Mouse (Mus musculus) liver, embryonic 12.5 days (tissue): ENCODE measurements around the gene Poc1a. TPM values are rescaled to one million over a fixed set of nuclear protein-coding genes. Genes with fewer than 3 reads are reported as not detected.

Source experiments
- ATAC-seq: fragments of 200-750 bp; cut with Nextera tagmentation; 2 replicates; pipeline ENCODE4 v1.8.0; 2017; ENCODE audit warnings: moderate number of reproducible peaks, mild to moderate bottlenecking, moderate library complexity
- H3K27ac ChIP-seq: fragments of 300-500 bp; sonication (generic); 2 replicates; pipeline ENCODE4 v1.5.1; 2016; ENCODE audit warnings: mild to moderate bottlenecking
- H3K27me3 ChIP-seq: fragments of 300-500 bp; sonication (generic); replicated peaks from 2 replicates; pipeline ENCODE4 v1.6.1; 2016; ENCODE audit warnings: mild to moderate bottlenecking, moderate library complexity
- H3K36me3 ChIP-seq: fragments of 300-500 bp; sonication (generic); 2 replicates; pipeline ENCODE4 v1.6.1; 2016; ENCODE audit warnings: mild to moderate bottlenecking, moderate library complexity
- H3K4me1 ChIP-seq: fragments of 300-500 bp; sonication (generic); 2 replicates; pipeline ENCODE4 v1.6.1; 2016
- H3K4me2 ChIP-seq: fragments of 300-500 bp; sonication (generic); 2 replicates; pipeline ENCODE4 v1.6.1; 2016; ENCODE audit warnings: mild to moderate bottlenecking, moderate library complexity
- H3K4me3 ChIP-seq: fragments of 300-500 bp; sonication (generic); 2 replicates; pipeline ENCODE4 v1.5.1; 2016; ENCODE audit warnings: mild to moderate bottlenecking, moderate library complexity
- H3K9ac ChIP-seq: fragments of 300-500 bp; sonication (generic); 2 replicates; pipeline ENCODE4 v1.6.1; 2016; ENCODE audit warnings: mild to moderate bottlenecking, moderate library complexity
- H3K9me3 ChIP-seq: fragments of 300-500 bp; sonication (generic); replicated peaks from 2 replicates; pipeline ENCODE4 v1.6.1; 2016; ENCODE audit warnings: mild to moderate bottlenecking, moderate library complexity
- WGBS: fragments of 180-500 bp; shearing (Covaris S2); methylation state at CpG from one replicate; pipeline ENCODE4 v1.1.7; 2016; ENCODE audit not compliant: insufficient replicate concordance; 5-methylcytosine and 5-hydroxymethylcytosine counted together
- polyA plus RNA-seq: library from polyadenylated mRNA; unstranded; fragments of >200 nt; fragmentation: Nextera tagmentation; extraction: Ambion mirVana; gene quantifications from 2 replicates; pipeline ENCODE4 v1.2.1, GENCODE M21; 2016

Gene Poc1a
- polyA plus RNA-seq, 1 experiment from 2014 or later: 29.0 TPM

DNA sequence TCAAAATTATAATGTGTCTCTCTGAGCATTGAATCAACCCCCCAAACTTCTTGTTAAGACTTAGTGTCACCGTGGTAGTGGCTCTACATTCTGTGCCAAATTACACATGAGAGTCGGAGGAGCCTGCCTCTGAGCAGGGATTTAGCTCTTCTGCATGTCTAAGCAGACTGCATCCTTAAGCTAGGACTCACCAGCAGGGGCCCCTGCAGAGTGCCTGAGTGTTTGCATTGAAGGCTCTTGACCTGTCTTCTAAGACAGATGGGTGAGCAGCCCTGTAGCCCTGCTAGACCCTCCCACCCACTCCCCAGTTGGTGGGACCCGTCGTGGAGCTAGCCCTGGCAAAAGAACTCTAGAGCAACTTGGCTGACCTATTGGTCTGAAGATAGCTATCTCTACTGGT lies 6.3 kb downstream of the Poc1a start:
- no peaks in the 10 kb centered on the region for H3K27me3 ChIP-seq
- no peak overlapping the region for H3K9ac ChIP-seq
- no peak overlapping the region for H3K4me2 ChIP-seq
- H3K4me1 ChIP-seq: peaks cover 7% of the 10 kb centered on the region
- H3K36me3 ChIP-seq: peaks cover 82% of the 10 kb centered on the region
- 69% methylated on average over 4 of the region's 4 CpGs for WGBS
- no peak overlapping the region for H3K27ac ChIP-seq
- no peak for ATAC-seq
- H3K4me3 ChIP-seq: no peak overlapping the region
- no peaks in the 10 kb centered on the region for H3K9me3 ChIP-seq

DNA sequence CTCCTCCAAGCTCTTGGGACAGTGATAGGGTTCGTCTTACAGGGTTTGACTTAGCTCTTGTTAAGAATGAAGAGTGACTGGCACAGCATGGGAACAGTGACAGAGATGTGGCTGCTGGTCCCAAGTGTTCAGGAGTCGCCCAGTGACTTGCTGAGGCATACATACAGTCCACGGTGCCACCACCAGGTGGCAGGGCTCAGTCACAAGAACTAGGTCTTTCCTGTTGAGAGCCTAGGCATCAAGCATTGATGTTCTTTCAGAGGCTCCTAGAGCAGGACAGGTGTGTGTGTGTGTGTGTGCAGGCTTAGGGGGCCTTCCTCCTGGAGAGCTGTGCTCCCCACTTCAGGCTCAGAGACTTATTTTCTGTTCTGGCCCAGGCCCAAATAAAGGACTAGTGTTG lies 8.0 kb downstream of the Poc1a start:
- ATAC-seq: 0 out of 2 replicates have a peak, but pooled peaks have one; percentile 36
- no peak overlapping the region for H3K4me2 ChIP-seq

DNA sequence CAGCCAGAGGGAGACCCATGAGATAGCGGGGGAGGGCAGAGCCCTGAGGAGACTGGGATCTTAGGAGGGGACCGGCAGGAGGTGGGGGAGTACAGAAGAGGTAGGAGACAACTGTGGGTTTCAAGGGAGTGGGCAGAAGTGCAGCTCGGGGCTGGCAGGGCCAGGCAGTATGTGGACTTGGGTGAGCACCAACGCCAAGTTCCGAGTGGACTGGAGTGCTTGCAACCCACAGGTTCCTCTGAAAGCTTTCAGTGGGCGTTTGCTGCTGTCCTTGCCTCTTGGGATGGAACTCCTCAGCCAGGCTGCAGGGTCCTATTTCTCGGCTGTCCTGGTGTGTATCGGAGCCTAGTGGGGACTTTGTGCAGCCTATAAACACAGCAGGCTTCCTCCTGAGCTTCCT lies 9.0 kb downstream of the Poc1a start:
- no peak for ATAC-seq
- no peaks in the 10 kb centered on the region for H3K4me1 ChIP-seq
- H3K9me3 ChIP-seq: no peaks in the 10 kb centered on the region
- H3K4me2 ChIP-seq: no peak overlapping the region
- no peak overlapping the region for H3K9ac ChIP-seq
- 79% methylated on average over 8 of the region's 8 CpGs for WGBS
- H3K27ac ChIP-seq: no peak overlapping the region
- no peak overlapping the region for H3K4me3 ChIP-seq
- peaks cover 82% of the 10 kb centered on the region for H3K36me3 ChIP-seq
- H3K27me3 ChIP-seq: no peaks in the 10 kb centered on the region

More for the DNA sequence above, 8.0 kb downstream of the Poc1a start:
- H3K36me3 ChIP-seq: peaks cover 87% of the 10 kb centered on the region
- no peaks in the 10 kb centered on the region for H3K4me1 ChIP-seq
- no peak overlapping the region for H3K27ac ChIP-seq
- H3K9ac ChIP-seq: no peak overlapping the region
- WGBS: 26% methylated on average over 3 of the region's 3 CpGs
- no peak overlapping the region for H3K4me3 ChIP-seq
- H3K9me3 ChIP-seq: no peaks in the 10 kb centered on the region
- no peaks in the 10 kb centered on the region for H3K27me3 ChIP-seq

DNA sequence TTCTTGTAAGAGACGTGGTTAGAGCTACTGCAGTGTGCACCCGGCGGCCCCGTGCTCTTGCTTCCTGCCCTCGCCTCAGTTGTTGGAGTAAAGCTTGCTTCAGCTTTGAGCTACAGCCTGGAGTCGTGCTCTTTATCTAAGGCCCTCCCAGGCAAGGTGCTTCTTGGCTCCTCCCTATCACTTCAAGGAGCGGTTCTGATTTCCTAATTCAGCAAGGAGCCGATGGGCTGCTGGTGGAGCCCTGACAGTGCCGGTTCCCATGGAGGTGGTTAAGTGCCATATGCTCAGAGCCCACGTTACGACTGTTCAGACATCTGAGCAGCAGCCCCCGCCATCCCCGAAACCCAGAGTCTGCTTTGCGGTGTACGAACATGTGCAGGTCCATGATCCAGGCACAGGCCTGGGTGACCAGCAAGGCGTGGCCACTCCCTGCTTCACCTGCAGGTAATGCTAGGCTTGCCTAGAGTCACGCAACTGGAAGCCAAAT lies 9.8 kb downstream of the Poc1a start:
- 76% methylated on average over 17 of the region's 17 CpGs for WGBS
- Histone ChIP-seq H3K4me2 (no peak overlapping the region), H3K9ac (no peak overlapping the region), H3K9me3 (no peaks in the 10 kb centered on the region), H3K4me3 (no peak overlapping the region), H3K4me1 (no peaks in the 10 kb centered on the region), H3K27ac (no peak overlapping the region), H3K36me3 (peaks cover 84% of the 10 kb centered on the region), H3K27me3 (no peaks in the 10 kb centered on the region)
- no peak for ATAC-seq

DNA sequence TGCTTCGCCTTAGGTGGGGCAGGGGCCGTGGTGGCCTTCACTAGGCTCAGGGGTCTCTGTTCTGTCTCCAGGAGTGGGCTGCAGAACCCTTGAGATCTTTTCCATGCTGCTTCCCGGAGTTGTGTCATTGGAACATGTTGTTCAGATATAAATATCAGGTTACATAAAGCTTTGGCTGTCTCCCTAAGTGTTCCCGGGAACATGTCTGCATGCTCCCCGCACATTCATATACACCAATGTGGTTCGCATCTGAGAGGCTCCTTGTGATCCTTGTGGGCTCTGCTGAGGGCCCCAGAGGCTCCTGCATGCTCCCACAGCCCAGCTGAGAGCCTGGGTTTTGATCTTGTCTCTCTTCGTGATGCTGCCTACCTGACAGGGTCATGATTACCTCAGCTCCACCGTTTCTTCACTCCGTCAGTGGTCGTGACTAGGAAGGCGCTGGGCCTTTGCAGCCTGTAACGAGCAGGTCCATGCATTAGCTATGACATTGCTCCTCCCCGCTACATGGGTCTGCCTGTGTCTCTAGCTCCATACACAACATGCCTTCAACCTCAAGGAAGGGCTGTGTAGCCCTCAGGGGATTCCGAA lies 12.8 kb downstream of the Poc1a start:
- Histone ChIP-seq H3K27me3 (no peaks in the 10 kb centered on the region), H3K4me3 (no peak overlapping the region), H3K9ac (no peak overlapping the region), H3K27ac (no peak overlapping the region), H3K4me1 (no peaks in the 10 kb centered on the region), H3K4me2 (no peak overlapping the region), H3K36me3 (peaks cover 82% of the 10 kb centered on the region), H3K9me3 (no peaks in the 10 kb centered on the region)
- no peak for ATAC-seq
- 84% methylated on average over 14 of the region's 14 CpGs for WGBS

DNA sequence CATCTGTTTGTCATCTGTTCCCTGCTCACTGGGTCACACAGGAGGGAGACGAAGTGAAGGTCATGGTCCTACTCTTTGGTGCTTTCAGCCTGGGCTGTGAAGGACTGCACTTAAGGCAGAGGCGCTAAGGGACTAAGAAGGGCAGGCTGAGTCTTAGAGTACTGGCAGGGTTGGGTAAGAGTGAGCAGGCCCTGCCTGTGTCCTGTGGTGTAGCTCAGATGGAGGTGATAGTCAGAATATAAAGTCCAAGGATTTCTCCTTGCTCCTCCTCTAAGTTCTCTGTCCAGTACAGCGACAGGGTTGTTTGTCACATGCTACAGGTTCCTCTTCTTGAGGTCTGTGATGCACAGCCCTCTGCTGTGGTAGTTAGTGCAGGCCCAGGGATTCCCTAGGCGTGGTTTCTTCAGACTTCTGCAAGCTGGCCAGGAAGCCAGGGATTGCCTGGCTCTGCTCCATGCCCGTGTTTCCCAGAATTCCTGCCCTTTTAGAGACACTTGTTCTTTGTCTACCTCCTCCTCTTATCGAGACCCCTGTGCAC lies 15.8 kb downstream of the Poc1a start:
- Histone ChIP-seq H3K27ac (no peak overlapping the region), H3K9ac (no peak overlapping the region), H3K27me3 (no peaks in the 10 kb centered on the region), H3K36me3 (peaks cover 70% of the 10 kb centered on the region), H3K9me3 (no peaks in the 10 kb centered on the region), H3K4me1 (peaks cover 6% of the 10 kb centered on the region; the same call in 1 of the 2 replicates), H3K4me3 (no peak overlapping the region), H3K4me2 (no peak overlapping the region)
- WGBS: 69% methylated on average over 6 of the region's 6 CpGs
- no peak for ATAC-seq

DNA sequence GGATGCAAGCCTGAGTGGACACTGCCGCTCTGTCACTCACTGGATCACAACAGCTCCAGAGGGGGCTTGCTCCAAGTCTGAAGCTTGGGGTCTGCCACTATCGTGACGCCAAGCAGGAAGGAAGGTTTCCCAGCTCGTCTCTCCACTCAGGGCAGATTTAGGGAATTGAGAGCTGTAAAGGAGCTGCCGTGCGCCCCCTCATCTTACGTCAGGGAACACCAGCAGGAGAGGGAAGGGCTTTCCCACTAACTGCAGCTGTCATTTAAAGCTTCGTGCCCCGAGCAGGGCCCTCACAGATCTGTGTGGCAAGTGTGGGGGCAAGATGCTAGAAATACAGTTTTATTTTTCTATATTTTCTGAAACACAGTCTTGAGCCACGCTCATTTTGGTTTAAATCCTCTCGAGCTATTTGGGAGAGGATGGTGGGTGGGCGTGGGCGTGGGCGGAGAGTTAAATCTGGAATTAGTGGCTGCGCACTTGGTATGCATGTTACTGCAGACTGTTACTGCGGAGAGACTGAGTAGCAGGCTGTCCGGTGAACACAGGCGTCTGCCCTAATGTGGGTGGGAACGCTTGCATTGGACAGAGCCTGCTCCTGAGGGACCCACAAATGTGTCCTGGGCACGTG lies 19.4 kb downstream of the Poc1a start:
- H3K27ac ChIP-seq: no peak overlapping the region
- no peaks in the 10 kb centered on the region for H3K27me3 ChIP-seq
- no peak overlapping the region for H3K4me3 ChIP-seq
- no peak overlapping the region for H3K4me2 ChIP-seq
- ATAC-seq: no peak
- peaks cover 26% of the 10 kb centered on the region for H3K4me1 ChIP-seq
- H3K9ac ChIP-seq: no peak overlapping the region
- peaks cover 55% of the 10 kb centered on the region for H3K36me3 ChIP-seq
- no peaks in the 10 kb centered on the region for H3K9me3 ChIP-seq
- 83% methylated on average over 20 of the region's 20 CpGs for WGBS

DNA sequence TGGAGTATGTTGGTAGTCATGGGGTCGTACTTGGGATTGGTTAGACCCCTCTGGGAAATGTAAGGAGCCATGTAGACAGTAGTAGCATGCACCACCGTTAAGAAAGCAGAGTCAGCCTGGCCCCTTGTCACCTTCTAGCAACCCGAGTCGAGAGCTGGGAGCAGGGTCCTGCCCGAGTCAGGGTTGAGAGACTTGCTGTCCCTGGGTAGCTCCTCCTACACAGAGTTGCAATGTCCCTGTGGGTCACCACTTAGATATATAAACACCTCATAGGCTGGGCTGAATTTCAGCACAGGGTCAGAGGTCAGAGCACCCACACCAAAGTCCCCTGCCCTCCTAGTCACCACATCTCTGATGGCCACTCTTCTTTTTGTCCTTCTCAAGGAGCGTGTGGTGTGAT lies 20.1 kb downstream of the Poc1a start:
- ATAC-seq: peak; percentile 44; the same call in 1 of the 2 replicates
- Histone ChIP-seq H3K9ac (no peak overlapping the region), H3K9me3 (no peaks in the 10 kb centered on the region), H3K4me3 (no peak overlapping the region), H3K36me3 (peaks cover 52% of the 10 kb centered on the region), H3K27me3 (no peaks in the 10 kb centered on the region), H3K4me2 (no peak overlapping the region), H3K27ac (no peak overlapping the region), H3K4me1 (peaks cover 30% of the 10 kb centered on the region)
- 71% methylated on average over 6 of the region's 6 CpGs for WGBS

DNA sequence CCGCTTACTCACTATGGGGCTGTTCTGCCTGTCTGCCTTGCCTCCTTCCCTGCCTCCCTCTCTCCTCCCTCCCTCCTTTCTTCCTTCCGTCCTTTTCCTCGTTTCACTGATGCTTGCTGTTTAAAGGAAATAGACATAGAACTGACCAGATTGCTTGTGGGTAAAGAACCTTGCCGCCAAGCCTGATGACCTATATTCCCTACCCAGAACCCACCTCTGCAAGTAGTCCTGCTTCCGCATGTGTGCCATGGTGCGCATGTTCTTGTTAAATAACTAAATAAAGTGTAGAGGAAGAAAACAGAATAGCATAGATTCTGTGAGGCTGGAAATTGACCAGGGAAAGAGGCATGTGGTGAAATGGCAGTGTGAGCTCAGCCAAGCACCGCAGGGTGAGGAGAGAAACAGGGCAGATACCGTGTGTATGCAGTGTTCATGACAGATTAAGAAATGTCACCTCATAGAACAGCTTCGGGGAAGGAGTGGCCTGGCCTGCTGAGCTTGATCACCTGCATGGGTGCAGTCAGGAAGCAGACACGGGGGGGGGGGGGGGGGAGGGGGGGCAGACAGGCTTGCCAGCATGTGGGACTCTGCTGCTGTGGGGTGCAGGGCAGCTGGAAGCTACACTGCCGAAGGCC lies 20.7 kb downstream of the Poc1a start:
- WGBS: 70% methylated on average over 11 of the region's 11 CpGs

DNA sequence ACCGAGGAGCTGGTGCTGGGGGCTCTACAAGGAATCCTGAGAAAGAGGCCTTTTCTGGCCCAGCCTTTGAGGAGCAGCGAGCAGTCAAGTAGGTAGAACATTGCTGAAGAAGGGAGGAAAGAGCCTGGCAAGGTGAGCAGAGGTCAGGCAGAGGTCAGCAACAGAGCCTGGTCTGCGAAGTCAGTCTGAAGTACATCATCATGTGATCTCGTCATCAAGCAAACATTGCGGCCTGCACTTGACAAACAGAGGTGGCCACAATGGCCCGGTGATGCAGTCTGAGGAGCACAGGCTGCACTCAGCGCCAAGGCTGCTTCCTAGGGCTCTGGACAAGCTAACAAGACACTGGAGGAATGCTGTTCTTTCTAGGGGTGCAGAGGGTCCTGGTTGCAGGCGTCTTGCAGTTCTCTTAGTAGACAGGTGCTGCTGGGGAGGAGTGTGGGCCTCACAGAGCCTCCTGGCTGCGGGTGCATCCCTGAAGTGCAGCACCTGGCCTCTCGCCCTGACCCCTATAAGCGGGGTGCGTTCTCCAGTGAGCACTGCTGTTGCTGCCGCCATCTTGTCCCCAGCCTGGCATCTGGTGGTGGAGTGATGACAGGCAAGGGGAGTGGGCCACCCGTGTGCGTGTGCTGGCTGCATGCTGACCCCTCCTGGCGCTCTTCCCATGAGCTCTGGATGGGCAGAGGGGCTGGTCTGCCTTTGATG lies 21.7 kb downstream of the Poc1a start:
- Histone ChIP-seq H3K4me2 (no peak overlapping the region), H3K9ac (no peak overlapping the region), H3K27me3 (no peaks in the 10 kb centered on the region), H3K27ac (no peak overlapping the region), H3K4me1 (peaks cover 30% of the 10 kb centered on the region), H3K36me3 (peaks cover 40% of the 10 kb centered on the region), H3K4me3 (no peak overlapping the region), H3K9me3 (no peaks in the 10 kb centered on the region)
- 79% methylated on average over 16 of the region's 16 CpGs for WGBS
- ATAC-seq: no peak

More for the DNA sequence above, 20.7 kb downstream of the Poc1a start:
- no peak overlapping the region for H3K9ac ChIP-seq
- peaks cover 46% of the 10 kb centered on the region for H3K36me3 ChIP-seq
- H3K4me3 ChIP-seq: no peak overlapping the region
- no peaks in the 10 kb centered on the region for H3K9me3 ChIP-seq
- no peak overlapping the region for H3K4me2 ChIP-seq
- H3K4me1 ChIP-seq: peaks cover 30% of the 10 kb centered on the region
- H3K27me3 ChIP-seq: no peaks in the 10 kb centered on the region
- no peak for ATAC-seq
- no peak overlapping the region for H3K27ac ChIP-seq

DNA sequence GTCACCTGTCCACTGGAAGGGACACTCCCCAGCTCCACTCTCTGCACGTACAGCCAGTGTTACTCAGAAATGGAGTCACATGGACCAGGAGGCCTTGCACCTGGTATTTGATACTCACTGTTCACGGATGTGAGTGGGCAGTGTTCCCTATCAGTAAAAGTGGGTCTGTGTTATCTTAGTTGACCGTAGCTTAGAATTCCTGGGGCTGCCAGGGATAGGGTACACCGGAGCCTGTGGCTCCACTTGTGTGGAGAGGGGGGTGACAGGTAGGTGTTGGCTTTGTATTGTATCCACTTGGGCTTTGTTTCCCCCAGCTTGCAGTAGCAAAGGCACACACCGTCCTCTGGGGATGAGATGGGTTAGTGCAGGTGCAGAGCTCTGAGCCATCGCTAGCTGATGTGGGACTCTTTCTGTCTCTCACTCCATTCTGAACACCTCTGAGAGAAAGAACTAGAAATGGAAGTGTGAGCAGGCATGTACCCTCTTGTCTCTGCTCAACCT lies 22.6 kb downstream of the Poc1a start:
- peaks cover 41% of the 10 kb centered on the region for H3K36me3 ChIP-seq
- no peak overlapping the region for H3K4me3 ChIP-seq

More for the DNA sequence above, 22.6 kb downstream of the Poc1a start:
- 84% methylated on average over 6 of the region's 6 CpGs for WGBS
- Histone ChIP-seq H3K4me1 (peaks cover 31% of the 10 kb centered on the region), H3K9ac (no peak overlapping the region), H3K27me3 (no peaks in the 10 kb centered on the region), H3K27ac (no peak overlapping the region), H3K9me3 (no peaks in the 10 kb centered on the region), H3K4me2 (no peak overlapping the region)
- ATAC-seq: no peak
